Mouse (Mus musculus): ENCODE data around the gene Arf1.

Arf1 gene

GRCm38 (mm10) chr11:59228122-59228953 is at the start of gene Arf1:
Gene Arf1, minus strand, starts transcription at chr11:59228270.
- ATAC-seq (ENCODE audit: low TSS enrichment) = peak; percentile 90

DNA sequence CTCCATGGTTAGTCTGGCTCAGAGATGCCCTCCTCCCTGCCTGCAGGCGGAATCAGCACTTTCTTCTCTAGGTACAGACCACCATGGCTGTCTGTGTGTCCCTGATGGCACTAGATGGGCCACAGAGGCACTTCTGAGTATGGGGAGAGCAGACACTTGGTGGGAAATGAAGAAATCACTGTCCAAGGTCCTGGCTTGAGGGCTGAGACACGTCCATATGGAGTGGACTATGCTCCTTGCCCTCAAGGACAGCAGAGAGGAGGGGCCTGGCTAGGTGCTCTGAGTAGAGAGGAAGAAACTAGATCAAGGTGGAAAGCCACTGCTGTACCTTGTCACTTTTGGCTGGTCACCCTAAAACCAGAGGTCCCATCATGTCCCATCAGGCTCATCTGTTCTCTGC is 48.8 kb upstream of the Arf1 start:
- ATAC-seq (ENCODE audit: low TSS enrichment) = no peak

- ATAC-seq (ENCODE audit: low TSS enrichment) = no peak
Observed at GRCm38 (mm10) chr11:59274184-59274583, 46.1 kb upstream of the Arf1 start.

DNA sequence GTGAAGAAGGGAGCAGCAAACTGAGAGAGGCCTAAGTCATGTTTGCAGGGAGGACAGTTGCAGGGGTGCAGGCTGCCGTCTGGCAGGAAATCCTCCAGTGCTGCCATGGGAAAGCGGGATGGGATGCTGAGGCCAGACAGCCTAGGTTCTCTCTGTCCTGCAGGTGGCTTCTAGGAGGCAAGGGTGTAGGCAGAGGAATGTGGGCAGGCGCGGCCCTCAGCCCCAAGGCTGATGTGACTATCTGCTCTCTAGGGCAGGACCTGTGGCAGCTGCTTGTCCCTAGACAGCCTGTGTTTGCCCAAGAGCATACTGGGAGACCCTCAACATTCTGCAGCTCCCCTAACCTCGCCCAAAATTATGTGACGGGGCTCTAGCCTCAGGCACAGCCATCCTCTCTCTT is 38.7 kb upstream of the Arf1 start:
- ATAC-seq (ENCODE audit: low TSS enrichment) = no peak

DNA sequence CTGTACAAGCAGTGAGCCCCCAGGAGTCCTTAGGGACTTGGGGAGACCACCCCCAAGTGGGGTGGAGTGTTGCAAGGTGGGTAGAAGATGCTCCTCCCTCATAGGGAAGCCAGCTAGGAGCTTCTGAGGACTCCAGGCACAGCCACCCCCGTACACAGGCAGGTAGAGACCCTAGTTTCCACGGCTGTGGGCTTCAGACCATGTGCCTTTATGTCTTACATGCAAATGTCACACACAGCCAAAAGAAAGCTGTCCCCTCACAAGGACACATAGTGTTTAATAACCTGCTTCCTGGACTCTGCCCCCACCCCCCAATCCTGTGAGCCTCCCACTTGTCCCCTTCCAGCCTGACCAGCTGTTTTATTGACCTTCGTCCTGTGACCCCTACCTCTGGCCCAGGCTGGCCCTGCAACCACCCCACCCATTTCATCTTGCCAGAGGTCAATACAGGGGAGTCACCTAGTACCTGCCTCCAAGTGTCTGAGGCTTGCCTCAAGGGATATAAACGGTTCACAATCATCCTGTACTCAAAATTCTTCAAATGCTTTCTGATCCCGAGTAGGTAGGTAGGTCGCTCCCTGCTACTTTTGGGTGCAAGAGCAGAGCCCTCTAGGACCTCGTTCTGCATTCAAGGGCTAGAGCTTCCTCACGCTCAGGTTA is 37.2 kb upstream of the Arf1 start:
- ATAC-seq (ENCODE audit: low TSS enrichment) = no peak

GRCm38 (mm10) chr11:59264593-59264992 is 36.5 kb upstream of the Arf1 start:
- no peak for ATAC-seq (ENCODE audit: low TSS enrichment)

DNA sequence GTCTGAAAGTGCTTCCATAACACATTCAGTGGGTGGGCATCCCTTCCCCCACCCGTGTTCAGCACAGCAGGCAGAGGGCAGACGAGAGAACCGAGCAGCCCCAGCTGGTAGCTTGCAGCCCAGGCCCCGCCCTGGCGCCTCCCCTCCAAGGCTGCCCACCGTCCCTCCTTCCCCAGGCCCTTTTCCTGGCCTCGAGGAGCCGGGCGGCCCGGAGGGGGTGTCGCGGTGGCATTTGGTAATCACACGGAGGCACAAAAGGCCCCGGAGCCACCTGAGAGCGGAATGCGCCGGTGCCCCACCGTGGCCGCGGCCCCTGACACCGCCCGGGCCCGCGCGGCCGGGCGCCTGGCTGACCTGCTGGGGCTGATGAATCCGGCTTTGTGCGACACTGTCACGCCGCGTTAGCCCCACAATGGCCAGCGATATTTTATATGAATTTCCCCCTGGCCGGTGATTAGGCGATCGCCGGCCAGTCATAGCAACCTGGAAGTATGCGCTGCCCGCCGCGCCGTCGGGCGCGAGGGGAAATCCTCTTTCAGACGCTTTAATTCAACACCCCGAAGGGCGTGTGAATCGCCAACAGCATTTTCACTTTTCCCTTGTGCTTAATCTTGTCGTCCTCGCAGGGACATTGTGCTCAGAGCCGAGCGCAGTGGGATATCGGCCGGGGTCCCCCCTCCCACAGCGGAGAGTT is 35.9 kb upstream of the Arf1 start:
- ATAC-seq (ENCODE audit: low TSS enrichment) = no peak; the same call in 1 of the 2 replicates

GRCm38 (mm10) chr11:59262308-59262707 is 34.2 kb upstream of the Arf1 start:
- no peak for ATAC-seq (ENCODE audit: low TSS enrichment)

GRCm38 (mm10) chr11:59260706-59261493 is 32.8 kb upstream of the Arf1 start:
- no peak for ATAC-seq (ENCODE audit: low TSS enrichment)

GRCm38 (mm10) chr11:59259647-59260046 is 31.6 kb upstream of the Arf1 start:
- no peak for ATAC-seq (ENCODE audit: low TSS enrichment)

DNA sequence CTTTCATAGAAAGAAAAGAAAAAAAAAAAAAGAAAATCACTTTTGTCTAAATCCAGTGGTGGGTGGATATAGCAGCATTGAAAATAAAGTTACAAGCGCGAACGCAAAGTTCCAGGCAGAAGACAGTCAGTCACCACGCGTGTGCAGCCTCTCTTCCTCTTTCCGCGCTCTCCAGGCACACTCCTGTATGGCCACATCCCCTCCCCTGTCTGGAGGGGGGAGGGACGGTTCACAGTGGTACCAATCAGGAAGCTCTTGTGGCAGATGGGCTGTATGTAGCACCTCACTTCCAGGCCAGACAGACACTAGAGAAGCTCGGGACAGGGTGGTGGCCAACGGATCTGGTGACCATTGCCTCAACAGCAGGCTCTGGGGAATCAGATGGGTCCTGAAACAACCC is 20.0 kb upstream of the Arf1 start:
- ATAC-seq (ENCODE audit: low TSS enrichment) = no peak

DNA sequence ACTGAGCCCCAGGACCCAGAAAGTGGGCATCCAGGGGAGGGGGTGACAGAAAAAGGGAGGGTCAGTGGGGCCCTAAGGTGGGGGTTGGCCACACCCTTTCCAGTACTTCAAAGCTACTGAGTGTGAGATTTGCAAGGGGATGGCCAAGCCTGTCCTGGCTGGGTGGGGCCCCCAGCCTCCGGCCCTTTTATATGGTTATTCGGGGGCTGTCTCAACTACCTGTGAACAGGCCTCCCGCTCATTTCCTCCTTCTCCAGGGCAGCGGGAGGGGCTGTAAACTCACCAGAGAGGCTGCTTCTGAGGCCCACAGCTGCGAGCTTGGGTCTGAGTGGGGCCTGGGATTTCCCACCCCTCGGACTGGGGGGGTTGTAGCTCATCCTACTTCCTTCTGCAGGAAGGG is 15.8 kb upstream of the Arf1 start:
- ATAC-seq (ENCODE audit: low TSS enrichment) = no peak

DNA sequence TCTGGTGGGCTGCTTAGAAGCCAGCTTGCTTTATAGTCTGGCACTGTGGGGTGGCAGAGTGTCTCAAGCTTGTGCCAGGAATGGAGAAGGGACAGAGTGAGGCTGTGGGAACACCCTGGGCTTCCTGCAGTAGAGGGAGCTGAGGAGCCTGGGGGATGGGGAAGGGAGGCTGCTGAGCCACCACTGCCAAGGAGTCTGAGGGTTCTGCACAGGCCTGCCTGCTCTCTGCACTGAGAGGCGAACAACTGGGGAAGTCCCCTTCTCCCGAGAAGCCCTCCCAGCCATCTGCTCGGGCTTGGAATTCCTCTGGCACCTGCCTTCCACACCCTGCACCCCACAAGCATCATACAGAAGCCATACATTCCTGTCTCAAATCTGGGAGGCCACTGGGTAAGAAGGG is 13.8 kb upstream of the Arf1 start:
- peak; percentile 57 for ATAC-seq (ENCODE audit: low TSS enrichment)

GRCm38 (mm10) chr11:59239796-59240195 is 11.7 kb upstream of the Arf1 start:
- no peak for ATAC-seq (ENCODE audit: low TSS enrichment)

GRCm38 (mm10) chr11:59239428-59239785 is 11.3 kb upstream of the Arf1 start:
- no peak for ATAC-seq (ENCODE audit: low TSS enrichment)

DNA sequence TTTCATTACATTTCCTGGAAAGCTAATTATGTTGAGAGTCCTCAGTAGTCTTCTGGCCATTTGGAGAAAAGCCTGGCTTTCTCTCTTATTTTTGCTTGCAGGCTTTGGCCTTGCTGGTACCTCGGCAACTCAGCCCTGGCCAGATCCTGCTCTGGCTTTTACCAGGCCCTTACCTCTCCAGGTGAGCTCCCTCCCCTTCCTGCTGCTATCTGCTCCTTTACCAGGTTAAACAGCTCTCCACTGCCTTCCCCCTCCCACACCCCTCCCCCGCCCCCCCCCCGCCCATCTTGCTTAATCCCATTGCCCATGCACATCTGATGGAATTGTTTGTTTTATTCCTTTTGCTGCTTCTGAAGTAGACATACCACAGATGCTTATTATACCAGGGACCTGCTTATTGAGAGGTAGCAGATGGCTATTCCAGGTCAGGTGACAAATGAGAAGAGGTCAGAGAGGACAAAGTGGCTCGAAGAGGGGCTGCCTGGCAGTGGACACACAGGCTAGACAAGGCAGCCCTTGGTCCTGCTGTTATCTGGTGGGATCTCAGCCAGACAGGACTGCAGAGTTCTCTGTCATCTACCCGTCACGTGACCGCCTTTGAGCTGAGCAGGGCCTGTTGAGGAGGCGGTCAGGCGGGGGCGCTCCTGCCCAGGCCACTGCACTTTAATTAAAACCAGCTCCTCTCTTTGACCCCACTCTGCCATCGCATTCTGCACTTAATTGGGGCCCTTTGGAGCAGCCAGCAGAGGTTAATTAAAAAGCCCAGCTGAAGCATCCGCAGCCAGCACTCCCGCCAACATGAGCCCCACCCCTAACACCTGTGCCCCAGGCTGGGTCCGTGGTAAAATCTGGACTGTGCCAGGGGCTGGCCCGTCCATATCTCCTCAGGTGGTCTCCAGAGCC is 10.7 kb upstream of the Arf1 start:
- no peak for ATAC-seq (ENCODE audit: low TSS enrichment)

GRCm38 (mm10) chr11:59232797-59233196 is 4.7 kb upstream of the Arf1 start:
- no peak for ATAC-seq (ENCODE audit: low TSS enrichment)

DNA sequence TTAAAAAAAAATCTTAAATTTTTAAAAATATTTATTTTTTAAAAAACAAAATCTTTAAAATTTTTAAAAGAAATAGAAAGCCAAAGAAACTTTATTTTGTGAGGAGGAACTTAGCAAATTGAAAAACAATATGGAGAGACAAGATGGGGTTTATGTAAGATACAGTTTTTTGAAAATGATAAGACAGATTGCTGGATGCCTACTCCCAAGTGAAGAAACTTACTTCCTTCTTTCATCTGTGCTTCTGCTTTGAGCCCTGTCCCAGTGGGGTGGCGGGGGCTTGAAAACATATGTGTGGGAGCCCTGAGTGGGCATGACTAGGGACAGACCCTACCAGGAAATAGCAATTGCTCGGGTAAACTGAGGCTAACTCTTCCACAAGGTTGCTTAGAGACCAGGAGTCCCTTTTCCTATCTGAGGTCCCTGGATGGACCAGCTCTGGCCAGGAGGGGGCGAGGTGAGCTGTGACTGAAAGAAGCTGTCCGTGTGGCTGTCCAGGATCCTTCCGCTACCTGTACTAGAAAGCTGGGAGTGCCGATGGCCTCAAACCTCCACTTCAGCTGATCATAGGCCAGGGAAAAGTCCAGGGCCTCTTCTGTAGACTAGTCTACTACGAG is 2.2 kb upstream of the Arf1 start:
- ATAC-seq (ENCODE audit: low TSS enrichment) = 0 out of 2 replicates have a peak, but pooled peaks have one; percentile 29

- ATAC-seq (ENCODE audit: low TSS enrichment) = peak; percentile 52
Observed at GRCm38 (mm10) chr11:59227604-59228121, 407 bp downstream of the Arf1 start.

All from frontal cortex, adult (tissue).